Comparison of ENCODE assay signal across 35 mouse cellular contexts in the genomic region with DNA sequence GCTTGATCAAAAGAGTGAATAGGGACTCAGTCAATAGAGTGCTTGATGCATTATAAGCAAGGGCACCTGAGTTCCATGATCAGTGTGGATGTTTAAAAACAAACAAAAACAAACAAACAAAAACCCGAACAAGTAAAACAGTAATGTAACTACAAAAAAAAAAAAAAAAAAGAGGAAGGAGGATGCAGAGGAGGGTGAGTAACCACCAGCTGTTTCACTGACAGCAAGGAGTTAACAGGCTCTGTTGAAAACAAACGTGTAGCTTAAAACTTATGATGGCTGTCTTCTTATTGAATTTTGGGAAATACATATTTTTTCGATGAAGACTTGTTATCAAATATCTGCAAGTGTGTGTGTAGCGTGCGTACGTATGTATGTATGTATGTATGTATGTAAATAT. TPM values are rescaled to one million over a fixed set of nuclear protein-coding genes. Genes with fewer than 3 reads are reported as not detected.
"Had no signal": no experiment of that assay in that cellular context is flagged by ENCODE, and none has a peak within 500 bp of the region (broad histone marks: within the 10 kb centered on the region; RNA-seq: fewer than 3 reads in every experiment).

No protein-coding gene starts in this region.

- H3K4me3 ChIP-seq: limb, embryonic 10.5 days; limb, embryonic 12.5 days; limb, embryonic 13.5 days; limb, embryonic 15.5 days; liver, embryonic 12.5 days; liver, embryonic 13.5 days; liver, embryonic 15.5 days; lung, embryonic 15.5 days; megakaryocyte, embryonic 14.5 days; midbrain, embryonic 10.5 days; midbrain, embryonic 12.5 days; midbrain, embryonic 13.5 days; midbrain, embryonic 15.5 days; myocyte; neural tube, embryonic 12.5 days had no signal

- H3K27me3 ChIP-seq: limb, embryonic 12.5 days; limb, embryonic 13.5 days; limb, embryonic 15.5 days; liver, embryonic 12.5 days; liver, embryonic 13.5 days; liver, embryonic 15.5 days; lung, embryonic 15.5 days; megakaryocyte, embryonic 14.5 days; midbrain, embryonic 12.5 days; midbrain, embryonic 13.5 days; midbrain, embryonic 15.5 days; neural tube, embryonic 12.5 days had no signal

- DNase-seq: left cerebral cortex, postnatal 4 days; liver; liver, embryonic 13.5 days; liver, postnatal 0 days; lung, adult 18-20 months; lung, adult 2 months; lung, embryonic 14.5 days; lung, postnatal 10 days; lung, postnatal 14 days; lung, postnatal 36 days; lung, postnatal 4 days; midbrain, embryonic 14.5 days had no signal

- H3K4me1 ChIP-seq: limb, embryonic 10.5 days; limb, embryonic 12.5 days; limb, embryonic 13.5 days; limb, embryonic 15.5 days; lung, embryonic 15.5 days; megakaryocyte, embryonic 14.5 days; midbrain, embryonic 12.5 days; midbrain, embryonic 13.5 days; midbrain, embryonic 15.5 days; neural tube, embryonic 12.5 days had no signal

- H3K27ac ChIP-seq: limb, embryonic 10.5 days; limb, embryonic 12.5 days; limb, embryonic 13.5 days; limb, embryonic 15.5 days; liver, embryonic 12.5 days; liver, embryonic 13.5 days; liver, embryonic 14.5 days; liver, embryonic 15.5 days; lung, embryonic 15.5 days; macrophage; midbrain, embryonic 10.5 days; midbrain, embryonic 12.5 days; midbrain, embryonic 13.5 days; midbrain, embryonic 15.5 days; neural tube, embryonic 12.5 days had no signal

- H3K36me3 ChIP-seq: limb, embryonic 10.5 days; limb, embryonic 12.5 days; limb, embryonic 13.5 days; limb, embryonic 15.5 days; liver, embryonic 12.5 days; liver, embryonic 13.5 days; liver, embryonic 15.5 days; lung, embryonic 15.5 days; midbrain, embryonic 10.5 days; midbrain, embryonic 12.5 days; midbrain, embryonic 13.5 days; midbrain, embryonic 15.5 days; neural tube, embryonic 12.5 days had no signal

- H3K9me3 ChIP-seq: limb, embryonic 10.5 days; limb, embryonic 12.5 days; limb, embryonic 13.5 days; limb, embryonic 15.5 days; liver, embryonic 12.5 days; liver, embryonic 13.5 days; liver, embryonic 15.5 days; lung, embryonic 15.5 days; midbrain, embryonic 10.5 days; midbrain, embryonic 12.5 days; midbrain, embryonic 13.5 days; midbrain, embryonic 15.5 days; neural tube, embryonic 12.5 days had no signal

- H3K9ac ChIP-seq: limb, embryonic 12.5 days; limb, embryonic 13.5 days; limb, embryonic 15.5 days; liver, embryonic 12.5 days; liver, embryonic 13.5 days; liver, embryonic 14.5 days; liver, embryonic 15.5 days; liver, postnatal 0 days; lung, embryonic 14.5 days; lung, embryonic 15.5 days; midbrain, embryonic 12.5 days; midbrain, embryonic 13.5 days; midbrain, embryonic 15.5 days; neural tube, embryonic 12.5 days had no signal

- H3K4me2 ChIP-seq: limb, embryonic 12.5 days; limb, embryonic 13.5 days; limb, embryonic 15.5 days; liver, embryonic 11.5 days; liver, embryonic 13.5 days; liver, embryonic 15.5 days; lung, embryonic 14.5 days; lung, embryonic 15.5 days; midbrain, embryonic 11.5 days; midbrain, embryonic 12.5 days; midbrain, embryonic 13.5 days; midbrain, embryonic 15.5 days; neural tube, embryonic 12.5 days had no signal

RNA-seq across cellular contexts. Expression of gene C1ql3, which starts 37.0 kb away (rescaled TPM):
- total RNA-seq: megakaryocyte progenitor cell, adult 5-6 weeks; megakaryocyte, adult 5-6 weeks; megakaryocyte-erythroid progenitor cell, adult 5-6 weeks; monocyte, adult 5-6 weeks had no signal
- polyA plus RNA-seq: liver, adult 2 months; lung, embryonic 14.5 days; macrophage had no signal
